Mouse (Mus musculus) heart, embryonic 14.5 days (tissue): Measurements from ENCODE around the gene Tsc2. TPM values are rescaled to one million over a fixed set of nuclear protein-coding genes. Genes with fewer than 3 reads are reported as not detected.

Experiments used
- ATAC-seq: fragments of 200-750 bp; cut with Nextera tagmentation; 2 replicates; pipeline ENCODE4 v1.8.0; 2017; ENCODE audit warnings: low read depth, moderate TSS enrichment; ENCODE audit not compliant: insufficient number of reproducible peaks, insufficient read depth, low FRiP score
- H3K27ac ChIP-seq, 2 experiments: fragments of 200-500 bp in 1 of 2; fragments of 300-500 bp in 1 of 2; sonication (generic) in 1 of 2; replicated peaks in 1 of 2; 2 replicates each; pipeline ENCODE4 v1.5.1; 2012 to 2014; ENCODE audit warnings: low read depth in 2 of 2, low read length in 2 of 2, control low read depth in 1 of 2, mild to moderate bottlenecking in 1 of 2, mixed read lengths in 1 of 2; ENCODE audit not compliant: control insufficient read depth in 1 of 2, insufficient read depth in 1 of 2
- H3K27me3 ChIP-seq: fragments of 300-500 bp; sonication (generic); 2 replicates; pipeline ENCODE4 v1.6.1; 2014; ENCODE audit warnings: mild to moderate bottlenecking, low read length, control low read depth; ENCODE audit not compliant: control insufficient read depth, insufficient read depth
- H3K36me3 ChIP-seq: fragments of 300-500 bp; sonication (generic); 2 replicates; pipeline ENCODE4 v1.6.1; 2014; ENCODE audit warnings: mild to moderate bottlenecking, control low read depth, low read length, mixed read lengths; ENCODE audit not compliant: control insufficient read depth, insufficient read depth
- H3K4me1 ChIP-seq, 2 experiments: fragments of 200-500 bp in 1 of 2; fragments of 300-500 bp in 1 of 2; sonication (generic) in 1 of 2; 2 replicates each; pipeline ENCODE4 v1.6.1; 2012 to 2014; ENCODE audit warnings: low read length in 2 of 2, control low read depth in 1 of 2, mixed read lengths in 1 of 2; ENCODE audit not compliant: control insufficient read depth in 2 of 2, insufficient read depth in 2 of 2
- H3K4me2 ChIP-seq: fragments of 300-500 bp; sonication (generic); 2 replicates; pipeline ENCODE4 v1.6.1; 2014; ENCODE audit warnings: mild to moderate bottlenecking, low read length
- H3K4me3 ChIP-seq, 2 experiments: fragments of 200-500 bp in 1 of 2; fragments of 300-500 bp in 1 of 2; sonication (generic) in 1 of 2; 2 replicates each; pipeline ENCODE4 v1.5.1; 2012 to 2014; ENCODE audit warnings: low read length in 2 of 2, mild to moderate bottlenecking in 2 of 2, control low read depth in 1 of 2, low read depth in 1 of 2, moderate library complexity in 1 of 2; ENCODE audit not compliant: control insufficient read depth in 1 of 2, insufficient read depth in 1 of 2
- H3K9ac ChIP-seq: fragments of 300-500 bp; sonication (generic); 2 replicates; pipeline ENCODE4 v1.6.1; 2014; ENCODE audit warnings: mild to moderate bottlenecking, low read length
- H3K9me3 ChIP-seq: fragments of 300-500 bp; sonication (generic); 2 replicates; pipeline ENCODE4 v1.6.1; 2016; ENCODE audit warnings: low read length, control low read depth; ENCODE audit not compliant: control insufficient read depth
- WGBS: fragments of 180-500 bp; shearing (Covaris S2); extraction: QIAGEN DNeasy Blood & Tissue Kit; methylation state at CpG from one replicate; pipeline ENCODE4 v1.1.7; 2014; 5-methylcytosine and 5-hydroxymethylcytosine counted together
- polyA plus RNA-seq: library from polyadenylated mRNA; unstranded; fragments of >200 nt; fragmentation: Nextera tagmentation; extraction: Ambion mirVana; gene quantifications from 2 replicates; pipeline ENCODE4 v1.2.1, GENCODE M21; 2014

Tsc2 gene
- polyA plus RNA-seq, 1 experiment from 2014 or later = 51.1 TPM

DNA sequence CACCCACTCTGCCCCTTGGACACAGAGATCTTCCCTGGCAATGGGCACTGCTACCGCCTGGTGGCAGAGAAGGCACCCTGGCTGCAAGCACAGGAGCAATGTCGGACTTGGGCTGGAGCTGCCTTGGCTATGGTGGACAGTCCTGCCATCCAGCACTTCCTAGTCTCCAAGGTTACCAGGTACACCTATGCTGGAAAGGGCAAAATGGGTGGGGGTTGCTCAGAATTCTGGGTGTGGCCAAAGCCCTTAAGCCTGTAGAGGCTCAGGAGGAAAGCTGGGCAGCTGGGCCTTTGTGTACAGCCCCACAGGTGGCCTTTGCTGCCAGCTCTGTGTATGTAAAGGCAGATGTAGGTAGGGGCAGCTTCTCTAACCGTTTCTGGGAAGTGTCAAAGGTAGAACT, 66.6 kb downstream of the Tsc2 start:
- 88% methylated on average over 3 of the region's 3 CpGs for WGBS
- H3K27ac ChIP-seq = no peak overlapping the region
- no peaks in the 10 kb centered on the region for H3K9me3 ChIP-seq
- no peaks in the 10 kb centered on the region for H3K27me3 ChIP-seq
- no peak overlapping the region for H3K4me3 ChIP-seq
- H3K9ac ChIP-seq = no peak overlapping the region
- peaks cover 51% of the 10 kb centered on the region for H3K36me3 ChIP-seq
- no peak overlapping the region for H3K4me2 ChIP-seq
- no peak for ATAC-seq
- H3K4me1 ChIP-seq = peaks cover 10 to 14% of the 10 kb centered on the region in 2 experiments

DNA sequence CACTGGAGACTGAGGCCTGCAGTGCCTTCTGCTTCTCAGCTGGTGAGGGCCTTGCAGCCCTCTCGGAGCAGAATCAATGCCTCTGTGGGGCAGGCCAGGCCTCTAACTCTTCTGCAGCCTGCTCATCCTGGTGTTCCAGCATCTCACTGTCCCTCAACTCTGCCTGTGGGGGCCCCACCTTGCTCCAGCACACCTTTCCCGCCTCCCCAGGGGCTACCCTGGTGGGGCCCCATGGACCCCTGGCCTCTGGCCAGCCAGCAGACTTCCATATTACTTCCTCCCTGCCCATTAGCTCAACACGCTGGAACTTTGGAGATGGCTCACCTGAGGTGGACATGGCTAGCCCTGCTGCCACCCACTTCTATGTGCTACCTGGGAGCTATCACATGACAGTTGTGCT, 67.3 kb downstream of the Tsc2 start:
- H3K4me2 ChIP-seq = no peak overlapping the region
- no peak overlapping the region for H3K27ac ChIP-seq
- no peak for ATAC-seq
- H3K9me3 ChIP-seq = no peaks in the 10 kb centered on the region
- H3K4me1 ChIP-seq = peaks cover 16 to 19% of the 10 kb centered on the region in 2 experiments
- H3K36me3 ChIP-seq = peaks cover 44% of the 10 kb centered on the region
- 83% methylated on average over 3 of the region's 3 CpGs for WGBS
- no peak overlapping the region for H3K9ac ChIP-seq
- H3K4me3 ChIP-seq = no peak overlapping the region
- H3K27me3 ChIP-seq = no peaks in the 10 kb centered on the region

DNA sequence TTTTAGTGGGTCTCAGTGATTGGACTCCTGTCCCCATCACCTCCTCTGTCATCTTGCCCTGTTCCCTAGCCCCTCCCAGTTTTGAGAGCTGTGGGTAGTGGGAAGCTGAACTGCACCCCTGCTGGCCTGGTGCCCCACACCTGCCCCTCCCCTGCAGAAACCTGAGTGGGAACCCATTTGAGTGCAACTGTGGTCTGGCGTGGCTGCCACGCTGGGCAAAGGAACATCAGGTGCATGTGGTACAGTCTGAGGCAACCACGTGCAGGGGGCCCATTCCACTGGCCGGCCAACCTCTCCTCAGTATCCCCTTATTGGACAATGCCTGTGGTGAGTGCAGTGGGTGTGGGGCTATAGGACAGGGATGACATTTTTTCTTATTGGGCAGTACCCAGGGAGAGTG, 68.0 kb downstream of the Tsc2 start:
- ATAC-seq = no peak
- WGBS = 86% methylated on average over 4 of the region's 4 CpGs
- H3K36me3 ChIP-seq = peaks cover 37% of the 10 kb centered on the region

DNA sequence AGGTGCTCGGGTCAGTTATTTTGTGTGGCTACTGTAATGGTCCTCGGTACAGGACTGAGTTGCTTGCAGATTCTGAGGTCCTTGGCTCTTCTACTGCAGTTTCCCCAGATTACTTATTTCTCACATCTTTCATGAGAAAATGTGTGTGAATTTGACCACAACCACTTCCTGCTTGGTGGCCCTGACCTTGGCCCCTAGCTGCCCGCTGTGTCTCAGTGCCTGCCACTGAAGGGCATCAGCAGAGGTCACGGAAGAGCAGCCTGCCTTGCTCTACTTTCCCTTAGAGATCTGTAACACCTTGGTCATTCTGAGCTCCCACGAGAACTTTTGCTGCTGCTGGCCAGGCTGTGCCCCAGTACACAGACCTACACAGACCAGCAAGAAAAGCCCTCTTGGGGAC, 68.8 kb downstream of the Tsc2 start:
- Histone ChIP-seq H3K4me1 (peaks cover 24 to 29% of the 10 kb centered on the region in 2 experiments), H3K9ac (no peak overlapping the region), H3K27me3 (no peaks in the 10 kb centered on the region), H3K27ac (no peak overlapping the region), H3K9me3 (no peaks in the 10 kb centered on the region), H3K4me2 (no peak overlapping the region), H3K36me3 (peaks cover 29% of the 10 kb centered on the region), H3K4me3 (no peak overlapping the region)
- no peak for ATAC-seq
- 69% methylated on average over 5 of the region's 5 CpGs for WGBS

More for the DNA sequence above, 68.0 kb downstream of the Tsc2 start:
- no peak overlapping the region for H3K9ac ChIP-seq
- no peak overlapping the region for H3K4me3 ChIP-seq
- peaks cover 18 to 21% of the 10 kb centered on the region in 2 experiments for H3K4me1 ChIP-seq
- no peaks in the 10 kb centered on the region for H3K27me3 ChIP-seq
- H3K4me2 ChIP-seq = no peak overlapping the region
- H3K9me3 ChIP-seq = no peaks in the 10 kb centered on the region
- no peak overlapping the region for H3K27ac ChIP-seq

DNA sequence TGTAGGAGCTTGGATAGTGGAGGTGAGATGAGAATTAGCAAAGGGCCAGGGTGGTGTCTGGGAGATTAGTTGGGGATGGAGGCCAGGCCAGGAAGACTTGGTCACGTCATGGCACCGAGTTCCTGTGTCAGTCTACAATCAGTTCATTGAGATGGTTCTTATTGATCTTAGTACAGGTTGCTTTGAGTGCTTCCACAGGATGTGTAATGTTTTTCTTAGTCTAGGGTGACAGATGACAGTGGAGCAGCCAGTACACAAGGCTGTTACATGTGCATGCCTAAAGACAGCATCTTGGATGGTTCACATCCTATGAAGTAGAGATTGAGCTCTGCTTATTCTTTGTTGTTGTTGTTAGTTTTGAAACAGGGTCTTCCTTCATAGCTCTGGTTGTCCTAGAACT, 70.8 kb downstream of the Tsc2 start:
- Histone ChIP-seq H3K27ac (no peak overlapping the region), H3K36me3 (peaks cover 17% of the 10 kb centered on the region), H3K9me3 (no peaks in the 10 kb centered on the region), H3K4me1 (peaks cover 24 to 29% of the 10 kb centered on the region in 2 experiments), H3K9ac (no peak overlapping the region), H3K4me3 (no peak overlapping the region), H3K27me3 (no peaks in the 10 kb centered on the region), H3K4me2 (no peak overlapping the region)
- no peak for ATAC-seq
- WGBS = 77% methylated on average over 2 of the region's 2 CpGs

DNA sequence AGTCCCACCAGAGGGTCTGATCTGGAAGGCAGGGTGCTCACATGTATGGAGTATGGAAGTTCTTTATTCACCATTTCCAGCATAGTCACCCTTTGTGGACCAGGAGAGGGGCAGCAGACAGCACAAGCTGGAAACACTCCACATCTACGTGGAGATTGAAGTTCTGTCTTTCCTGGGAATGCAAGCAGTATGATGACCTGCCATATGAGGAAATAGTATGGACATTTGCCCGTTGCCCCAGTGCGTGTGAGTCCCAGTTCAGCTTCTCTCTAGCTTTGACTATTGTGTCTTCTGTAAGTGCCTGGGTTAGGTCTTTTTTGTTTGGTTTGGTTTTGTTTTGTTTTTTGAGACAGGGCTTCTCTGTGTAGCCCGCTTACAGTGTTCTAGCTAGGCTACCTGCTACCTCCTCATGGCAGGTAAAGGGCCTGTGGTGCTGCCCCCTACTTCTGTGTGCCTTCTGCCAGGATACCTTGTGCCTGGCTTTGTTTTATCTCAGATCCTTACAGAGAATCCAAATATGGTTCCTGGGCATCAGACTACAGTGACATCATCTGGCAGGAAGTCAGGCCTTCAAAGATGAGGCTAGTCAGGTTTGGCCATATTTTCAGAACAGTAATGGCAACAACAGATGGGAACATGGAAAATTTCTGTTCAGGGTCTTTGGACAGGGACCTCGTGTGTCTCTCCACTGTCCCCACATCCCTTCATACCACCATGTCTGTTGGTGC, 72.0 kb downstream of the Tsc2 start:
- no peak for ATAC-seq
- H3K9ac ChIP-seq = no peak overlapping the region
- peaks cover 24 to 28% of the 10 kb centered on the region in 2 experiments for H3K4me1 ChIP-seq
- no peaks in the 10 kb centered on the region for H3K9me3 ChIP-seq
- H3K4me2 ChIP-seq = no peak overlapping the region
- H3K27me3 ChIP-seq = no peaks in the 10 kb centered on the region
- 0 out of 4 replicates have a peak overlapping the region, but pooled peaks of 1 of the 2 experiments have one; percentile 5 for H3K27ac ChIP-seq
- H3K4me3 ChIP-seq = no peak overlapping the region
- 73% methylated on average over 5 of the region's 5 CpGs for WGBS
- peaks cover 11% of the 10 kb centered on the region for H3K36me3 ChIP-seq

DNA sequence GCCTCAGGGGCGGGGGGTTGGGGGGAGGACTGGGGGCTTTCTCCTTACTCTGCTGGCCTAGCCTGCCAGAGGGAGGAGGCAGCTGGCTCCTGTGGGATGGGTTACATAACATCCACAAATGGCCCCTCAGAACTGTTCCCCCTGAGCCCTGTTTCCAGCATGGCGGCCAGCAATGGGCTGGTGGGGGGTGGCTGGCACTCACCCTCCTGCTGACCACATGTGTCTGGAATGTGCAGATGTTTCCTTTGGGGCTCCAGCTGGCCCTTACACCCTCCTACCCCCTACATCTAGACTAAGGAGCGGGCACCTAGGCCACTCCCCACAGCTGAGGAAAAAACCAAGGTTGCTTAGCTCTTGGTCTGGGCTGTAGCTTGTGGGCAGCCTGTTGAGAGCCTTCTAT, 73.3 kb downstream of the Tsc2 start:
- Histone ChIP-seq H3K27me3 (no peaks in the 10 kb centered on the region), H3K36me3 (no peaks in the 10 kb centered on the region), H3K4me1 (peaks cover 24 to 28% of the 10 kb centered on the region in 2 experiments), H3K4me2 (peak overlapping the region; percentile 33), H3K4me3 (no peak overlapping the region), H3K27ac (peak overlapping the region; percentile 53 to 72; a peak in 3 of 4 replicates), H3K9me3 (no peaks in the 10 kb centered on the region), H3K9ac (no peak overlapping the region)
- 0 out of 2 replicates have a peak, but pooled peaks have one; percentile 34 for ATAC-seq
- WGBS = 70% methylated on average over 3 of the region's 3 CpGs
